Mouse (Mus musculus) small intestine, adult 2 months (tissue): ENCODE measurements around the gene Acod1.
A peak's percentile ranks its signal among the peaks of the same experiment; 100 is the strongest.

ENCODE experiments used
- CTCF ChIP-seq: fragments of 200-500 bp; IDR thresholded peaks from 2 replicates; pipeline ENCODE4 v1.5.1; 2012; ENCODE audit warnings: low read depth, mild to moderate bottlenecking, control low read depth, inconsistent platforms, low read length, moderate library complexity, mixed read lengths; ENCODE audit not compliant: insufficient replicate concordance, insufficient read length; ENCODE audit errors: extremely low read depth
- POLR2A ChIP-seq: fragments of 200-500 bp; IDR thresholded peaks from 2 replicates; pipeline ENCODE4 v1.6.1; 2012; ENCODE audit warnings: low read depth, mild to moderate bottlenecking, control low read depth, inconsistent platforms, low read length, moderate library complexity

GRCm38 (mm10) chr14:103098587-103099235 lies 51.9 kb downstream of the Acod1 start:
- TF ChIP-seq CTCF (0 out of 2 replicates have a peak, but pooled peaks have one; percentile 6), POLR2A (peak; percentile 48)
